Mouse (Mus musculus) monocyte, adult 2 months (primary cell): ENCODE measurements around the gene Igfbp6.

ENCODE experiments used
- DNase-seq, 2 experiments: peaks; one replicate each; pipeline ENCODE4 v3.0.0; 2022; ENCODE audit warnings: low spot score in 2 of 2, low read depth in 1 of 2

Gene Igfbp6

GRCm38 (mm10) chr15:102144274-102144711 is at the start of gene Igfbp6:
Igfbp6 (plus strand) TSS chr15:102144362.
- no peak for DNase-seq

- no peak for DNase-seq
These were observed 49.2 kb upstream of the Igfbp6 start for GRCm38 (mm10) chr15:102094988-102095387.

GRCm38 (mm10) chr15:102097147-102097915 is 46.8 kb upstream of the Igfbp6 start:
- no peak for DNase-seq

GRCm38 (mm10) chr15:102097991-102098555 is 46.1 kb upstream of the Igfbp6 start:
- no peak for DNase-seq

- DNase-seq: no peak
These were observed 44.9 kb upstream of the Igfbp6 start for GRCm38 (mm10) chr15:102099260-102099659.

GRCm38 (mm10) chr15:102099771-102100160 is 44.4 kb upstream of the Igfbp6 start:
- DNase-seq: no peak

- DNase-seq: no peak
These were observed 43.8 kb upstream of the Igfbp6 start, which contains the start of gene Tns2 for GRCm38 (mm10) chr15:102100161-102100981. Tns2 (plus strand) TSS chr15:102100413.

- DNase-seq: no peak
These were observed 43.0 kb upstream of the Igfbp6 start for GRCm38 (mm10) chr15:102100996-102101671.

GRCm38 (mm10) chr15:102101672-102102541 is 42.3 kb upstream of the Igfbp6 start:
- DNase-seq: no peak

GRCm38 (mm10) chr15:102102548-102103121 is 41.5 kb upstream of the Igfbp6 start:
- DNase-seq: no peak

GRCm38 (mm10) chr15:102103371-102103946 is 40.7 kb upstream of the Igfbp6 start:
- no peak for DNase-seq

GRCm38 (mm10) chr15:102103947-102104555 is 40.1 kb upstream of the Igfbp6 start:
- DNase-seq: no peak

- DNase-seq: no peak
These were observed 38.8 kb upstream of the Igfbp6 start for GRCm38 (mm10) chr15:102105360-102105759.

- no peak for DNase-seq
These were observed 38.1 kb upstream of the Igfbp6 start for GRCm38 (mm10) chr15:102105764-102106730.

- DNase-seq: no peak
These were observed 37.3 kb upstream of the Igfbp6 start for GRCm38 (mm10) chr15:102106754-102107456.

- no peak for DNase-seq
These were observed 36.2 kb upstream of the Igfbp6 start for GRCm38 (mm10) chr15:102107689-102108573.
